Mouse (Mus musculus): ENCODE results near the gene Limch1. TPM values are rescaled to one million over a fixed set of nuclear protein-coding genes. Genes with fewer than 3 reads are reported as not detected.

The Limch1 gene
- total RNA-seq, 2 experiments from 2014 or later = 88.4 to 88.6 TPM

GRCm38 (mm10) chr5:67032601-67033000 lies 287.0 kb downstream of the Limch1 start:
- DNase-seq = no peak

GRCm38 (mm10) chr5:67043932-67044331 lies 298.3 kb downstream of the Limch1 start:
- no peak for DNase-seq

GRCm38 (mm10) chr5:67048003-67048402 lies 302.4 kb downstream of the Limch1 start:
- DNase-seq = peak; percentile 45 to 57

GRCm38 (mm10) chr5:67057803-67058202 lies 312.2 kb downstream of the Limch1 start:
- DNase-seq = no peak

GRCm38 (mm10) chr5:67060519-67060918 lies 314.9 kb downstream of the Limch1 start:
- DNase-seq = no peak

GRCm38 (mm10) chr5:67063596-67063995 lies 318.0 kb downstream of the Limch1 start:
- no peak for DNase-seq

GRCm38 (mm10) chr5:67083117-67083516 lies 337.5 kb downstream of the Limch1 start:
- DNase-seq = no peak

- DNase-seq = no peak
These were observed 345.2 kb downstream of the Limch1 start for GRCm38 (mm10) chr5:67090856-67091255.

GRCm38 (mm10) chr5:67091766-67092165 lies 346.1 kb downstream of the Limch1 start:
- DNase-seq = no peak

GRCm38 (mm10) chr5:67093991-67094390 lies 348.4 kb downstream of the Limch1 start:
- no peak for DNase-seq

GRCm38 (mm10) chr5:67095153-67095552 lies 349.5 kb downstream of the Limch1 start:
- DNase-seq = no peak

GRCm38 (mm10) chr5:67095651-67096377 lies 350.2 kb downstream of the Limch1 start:
- DNase-seq = no peak

GRCm38 (mm10) chr5:67096378-67096771 lies 350.7 kb downstream of the Limch1 start:
- DNase-seq = peak; percentile 33 to 54

GRCm38 (mm10) chr5:67097106-67098050 lies 351.8 kb downstream of the Limch1 start:
- no peak for DNase-seq

- DNase-seq = no peak
These were observed 352.6 kb downstream of the Limch1 start for GRCm38 (mm10) chr5:67098051-67098732.

- no peak for DNase-seq
These were observed 353.2 kb downstream of the Limch1 start, which contains the start of gene Phox2b for GRCm38 (mm10) chr5:67098733-67099323. Phox2b (minus strand) TSS chr5:67099301.

GRCm38 (mm10) chr5:67099393-67100271 lies 354.0 kb downstream of the Limch1 start:
- DNase-seq = no peak

GRCm38 (mm10) chr5:67100564-67101394 lies 355.2 kb downstream of the Limch1 start:
- no peak for DNase-seq

- DNase-seq = no peak
These were observed 355.8 kb downstream of the Limch1 start for GRCm38 (mm10) chr5:67101395-67101760.

Measured in adrenal gland, postnatal 36 days (tissue).